Comparison of ENCODE assay signal across 12 mouse cellular contexts in the genomic region with DNA sequence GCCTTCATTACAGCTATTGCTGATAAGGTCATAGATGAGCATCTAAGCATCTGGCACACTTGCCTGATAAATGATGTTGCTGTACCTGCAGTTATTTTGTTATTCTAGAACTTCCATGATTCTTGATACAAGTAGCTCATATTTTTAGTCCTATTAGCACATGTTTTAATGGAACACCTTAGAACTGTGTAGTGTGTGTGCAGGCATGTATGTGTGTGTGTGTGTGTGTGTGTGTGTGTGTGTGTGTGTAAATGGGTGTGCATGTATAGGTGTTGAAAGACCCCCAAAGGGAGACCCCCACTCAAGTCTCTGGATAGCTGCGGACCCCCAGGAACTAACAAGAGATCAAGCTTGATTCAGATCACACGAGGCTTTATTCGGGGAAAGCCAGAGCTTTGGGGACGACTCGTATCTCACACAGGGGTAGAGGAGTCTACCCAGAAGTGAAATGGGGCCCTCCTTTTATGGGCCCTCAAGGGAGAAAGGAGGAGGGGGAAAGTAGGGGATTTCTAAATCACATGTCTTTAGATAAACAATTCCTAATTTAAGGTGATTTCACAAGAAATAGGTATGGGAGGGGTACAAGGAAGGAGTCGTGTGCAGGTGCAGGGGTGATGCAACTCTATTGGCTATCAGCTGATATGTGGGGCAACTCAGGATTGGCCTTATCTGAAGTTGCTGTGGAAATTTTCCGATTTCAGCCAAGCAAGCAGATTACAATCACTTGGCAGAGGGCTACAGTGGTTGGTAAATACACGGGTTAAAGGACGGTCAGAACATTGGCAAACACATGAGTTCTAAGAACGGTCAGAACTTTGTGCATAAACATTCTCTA.
DNase-seq lines count a peak whose midpoint lies in the region; ATAC-seq lines count a peak whose summit lies in the region.
"Had no signal": no experiment of that assay in that cellular context is flagged by ENCODE, and none has a peak within 500 bp of the region (broad histone marks: within the 10 kb centered on the region; RNA-seq: fewer than 3 reads in every experiment).

No protein-coding gene starts in this region.

- H3K36me3 ChIP-seq in kidney, embryonic 16.5 days (ENCODE audit: insufficient read depth, low read length) = no peaks in the 10 kb centered on the region
- H3K36me3 ChIP-seq in midbrain, embryonic 16.5 days (ENCODE audit: control insufficient read depth, insufficient read depth, low read length) = no peaks in the 10 kb centered on the region
- H3K36me3 ChIP-seq: heart, embryonic 15.5 days; limb, embryonic 13.5 days had no signal

- H3K4me1 ChIP-seq in kidney, embryonic 16.5 days (ENCODE audit: insufficient read depth, low read length) = no peaks in the 10 kb centered on the region
- H3K4me1 ChIP-seq in midbrain, embryonic 16.5 days (ENCODE audit: control insufficient read depth, insufficient read depth, low read length) = no peaks in the 10 kb centered on the region
- H3K4me1 ChIP-seq: heart, embryonic 15.5 days; limb, embryonic 13.5 days had no signal

- no peak overlapping the region for H3K27ac ChIP-seq in kidney, embryonic 16.5 days (ENCODE audit: low read length)
- no peak overlapping the region for H3K27ac ChIP-seq in midbrain, embryonic 16.5 days (ENCODE audit: low read length)
- H3K27ac ChIP-seq: heart, embryonic 15.5 days; limb, embryonic 13.5 days had no signal

- no peak overlapping the region for H3K4me2 ChIP-seq in kidney, embryonic 16.5 days (replicated peaks; ENCODE audit: low read depth, low read length)
- no peak overlapping the region for H3K4me2 ChIP-seq in midbrain, embryonic 16.5 days (ENCODE audit: low read length)
- H3K4me2 ChIP-seq: heart, embryonic 15.5 days; limb, embryonic 13.5 days; midbrain, embryonic 11.5 days had no signal

- ATAC-seq in kidney, embryonic 16.5 days (ENCODE audit: low FRiP score, low TSS enrichment) = no peak
- ATAC-seq in midbrain, embryonic 16.5 days = no peak

- no peak overlapping the region for H3K4me3 ChIP-seq in kidney, embryonic 16.5 days (ENCODE audit: low read length)
- no peak overlapping the region for H3K4me3 ChIP-seq in midbrain, embryonic 16.5 days (ENCODE audit: low read depth, low read length)
- H3K4me3 ChIP-seq: heart, embryonic 15.5 days; limb, embryonic 13.5 days had no signal

- no peaks in the 10 kb centered on the region for H3K27me3 ChIP-seq in kidney, embryonic 16.5 days (ENCODE audit: insufficient read depth, low read length)
- no peaks in the 10 kb centered on the region for H3K27me3 ChIP-seq in midbrain, embryonic 16.5 days (ENCODE audit: control insufficient read depth, insufficient read depth, low read depth, low read length)
- H3K27me3 ChIP-seq: heart, embryonic 15.5 days; limb, embryonic 13.5 days had no signal

- DNase-seq in kidney, adult 11 months = peak; percentile 47
- DNase-seq in fat pad, adult 2 months (ENCODE audit: extremely low read depth, low read depth, low spot score) = peak; percentile 62
- peak; percentile 9 for DNase-seq in liver
- DNase-seq in lung, postnatal 10 days = peak; percentile 35
- no peak for DNase-seq in layer of hippocampus, adult 8-10 months (ENCODE audit: low spot score in 2 of 2)
- no peak for DNase-seq in thymus, postnatal 4 days
- DNase-seq: cerebellum, adult 2 months had no signal

- H3K9ac ChIP-seq in kidney, embryonic 16.5 days (replicated peaks; ENCODE audit: low read length) = no peak overlapping the region
- no peak overlapping the region for H3K9ac ChIP-seq in midbrain, embryonic 16.5 days (ENCODE audit: low read depth, low read length)
- H3K9ac ChIP-seq: heart, embryonic 15.5 days; limb, embryonic 13.5 days had no signal

- H3K9me3 ChIP-seq in kidney, embryonic 16.5 days (ENCODE audit: low read length) = no peaks in the 10 kb centered on the region
- H3K9me3 ChIP-seq in midbrain, embryonic 16.5 days (replicated peaks; ENCODE audit: control insufficient read depth, low read length, poor library complexity, severe bottlenecking) = no peaks in the 10 kb centered on the region
- H3K9me3 ChIP-seq: heart, embryonic 15.5 days; limb, embryonic 13.5 days had no signal

- 81% methylated on average over 10 of the region's 10 CpGs for WGBS in kidney, embryonic 16.5 days
- WGBS in midbrain, embryonic 16.5 days = 90% methylated on average over 10 of the region's 10 CpGs

Comparison
In these comparisons a context has a peak if more than half of its experiments do, and no peak if none do; other contexts are left out.
1. DNase-seq: peak in kidney, adult 11 months (single experiment), fat pad, adult 2 months (single experiment), liver (single experiment) and lung, postnatal 10 days (single experiment); none in layer of hippocampus, adult 8-10 months (0 of 2) and thymus, postnatal 4 days (single experiment).